Mouse (Mus musculus) thymus, adult 2 months (tissue): ENCODE results near the gene Xbp1.

ENCODE experiments used
- CTCF ChIP-seq: fragments of 200-500 bp; IDR thresholded peaks from 2 replicates; pipeline ENCODE4 v1.5.1; 2012; ENCODE audit warnings: mild to moderate bottlenecking, control low read depth, low read length, moderate library complexity, borderline replicate concordance; ENCODE audit not compliant: control insufficient read depth, poor library complexity, insufficient read depth; ENCODE audit errors: extremely low read depth
- POLR2A ChIP-seq: fragments of 200-500 bp; IDR thresholded peaks from 2 replicates; pipeline ENCODE4 v1.6.1; 2012; ENCODE audit warnings: mild to moderate bottlenecking, low read length, control low read depth, moderate library complexity; ENCODE audit not compliant: control insufficient read depth, poor library complexity, insufficient read depth; ENCODE audit errors: extremely low read depth

DNA sequence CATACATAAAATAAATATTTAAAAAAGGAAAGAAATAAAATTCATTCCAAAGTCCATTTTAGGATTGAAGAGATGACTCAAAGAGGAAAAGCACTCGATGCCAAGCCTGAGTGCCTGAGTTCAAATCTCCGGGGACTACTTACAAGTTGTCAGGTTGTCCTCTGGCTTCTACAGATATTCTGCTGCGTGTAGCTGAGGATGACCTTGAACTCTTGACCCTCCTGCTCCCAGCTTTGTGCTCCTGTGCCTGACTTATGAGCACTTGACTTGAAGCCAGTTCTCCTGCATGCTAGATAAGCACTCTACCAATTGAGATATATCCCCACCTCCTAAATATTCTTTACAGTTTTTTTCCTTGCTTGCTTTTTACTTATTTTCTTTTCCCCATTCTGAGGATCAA lies 41.6 kb upstream of the Xbp1 start:
- TF ChIP-seq CTCF: no peak
- TF ChIP-seq POLR2A: no peak
